ENCODE assay signal across 8 mouse cellular contexts in genomic region chr12:101025379-101025778, GRCm38 (mm10). TPM values are rescaled to one million over a fixed set of nuclear protein-coding genes. Genes with fewer than 3 reads are reported as not detected.
DNase-seq lines count a peak whose midpoint lies in the region; ATAC-seq and TF ChIP-seq lines count a peak whose summit lies in the region.

No protein-coding gene starts in this region.

- H3K27ac ChIP-seq in heart, embryonic 10.5 days: no peak overlapping the region
- peak overlapping the region; percentile 59 for H3K27ac ChIP-seq in bone marrow, adult 2 months (ENCODE audit: control insufficient read depth, insufficient read depth, low read depth, low read length, poor library complexity)
- no peak overlapping the region for H3K27ac ChIP-seq in hindbrain, embryonic 16.5 days (ENCODE audit: low read depth, low read length)

- peak; percentile 88 for DNase-seq in heart, embryonic 10.5 days (ENCODE audit: low spot score)
- DNase-seq in heart, postnatal 10 days: no peak
- DNase-seq in adrenal gland, adult 18-20 months (ENCODE audit: low spot score in 2 of 2): no peak
- DNase-seq in adrenal gland, postnatal 14 days: no peak

- H3K4me2 ChIP-seq in hindbrain, embryonic 16.5 days (ENCODE audit: low read length): peak overlapping the region; percentile 1; the same call in 1 of the 2 replicates

- no peaks in the 10 kb centered on the region for H3K9me3 ChIP-seq in heart, embryonic 10.5 days
- no peaks in the 10 kb centered on the region for H3K9me3 ChIP-seq in hindbrain, embryonic 16.5 days (ENCODE audit: control insufficient read depth, low read length)

- peaks cover 29% of the 10 kb centered on the region; the same call in 1 of the 2 replicates for H3K4me1 ChIP-seq in heart, embryonic 10.5 days
- H3K4me1 ChIP-seq in bone marrow, adult 2 months (ENCODE audit: control insufficient read depth, insufficient read depth, low read length): peaks cover 8% of the 10 kb centered on the region
- peaks cover 30% of the 10 kb centered on the region for H3K4me1 ChIP-seq in hindbrain, embryonic 16.5 days (ENCODE audit: control insufficient read depth, insufficient read depth, low read depth, low read length)

- intact Hi-C loops in heart, postnatal 10 days (cut with DNase I): no loop called here

- TF ChIP-seq CTCF in bone marrow, adult 2 months (IDR thresholded peaks at IDR 0.05; ENCODE audit: control insufficient read depth, insufficient read depth, low read length): no peak

- ATAC-seq in hindbrain, embryonic 16.5 days: no peak
- ATAC-seq in megakaryocyte progenitor cell, adult 5-6 weeks (replicated peaks; ENCODE audit: poor library complexity): peak; percentile 53
- no peak for ATAC-seq in granulocyte monocyte progenitor cell, adult 5-6 weeks (replicated peaks; ENCODE audit: poor library complexity, severe bottlenecking)

- no peak overlapping the region for H3K4me3 ChIP-seq in heart, embryonic 10.5 days
- peak overlapping the region; percentile 10 for H3K4me3 ChIP-seq in bone marrow, adult 2 months (replicated peaks; ENCODE audit: control insufficient read depth, low read depth, low read length)
- H3K4me3 ChIP-seq in hindbrain, embryonic 16.5 days (ENCODE audit: low read length): no peak overlapping the region

- H3K27me3 ChIP-seq in heart, embryonic 10.5 days (ENCODE audit: insufficient read depth, poor library complexity, severe bottlenecking): peaks cover 84% of the 10 kb centered on the region
- no peaks in the 10 kb centered on the region for H3K27me3 ChIP-seq in hindbrain, embryonic 16.5 days (replicated peaks; ENCODE audit: control insufficient read depth, insufficient read depth, low read length)

- WGBS in heart, embryonic 10.5 days: 23% methylated on average over 7 of the region's 7 CpGs
- 43% methylated on average over 7 of the region's 7 CpGs for WGBS in bone marrow, adult 2 months
- 69% methylated on average over 7 of the region's 7 CpGs for WGBS in hindbrain, embryonic 16.5 days

- no peak overlapping the region for H3K9ac ChIP-seq in hindbrain, embryonic 16.5 days (ENCODE audit: low read depth, low read length)

- no peaks in the 10 kb centered on the region for H3K36me3 ChIP-seq in heart, embryonic 10.5 days
- H3K36me3 ChIP-seq in hindbrain, embryonic 16.5 days (ENCODE audit: control insufficient read depth, insufficient read depth, low read length): peaks cover 4% of the 10 kb centered on the region

- TF ChIP-seq POLR2A in bone marrow, adult 2 months (IDR thresholded peaks at IDR 0.05; ENCODE audit: borderline replicate concordance, control insufficient read depth, low read depth, low read length): no peak

RNA-seq across cellular contexts. Expression of gene Ccdc88c, which starts 3.5 kb away (rescaled TPM):
- polyA plus RNA-seq in heart, embryonic 10.5 days (2016; fragmentation: Nextera tagmentation; extraction: Ambion mirVana): 2.3 and 4.4 TPM in 2 replicates
- 10 to 100 TPM; 11.9 to 13.2 TPM for total RNA-seq in heart, postnatal 10 days (2021)
- polyA plus RNA-seq in bone marrow, adult 2 months (2011; ENCODE audit: insufficient read depth, insufficient read length, low replicate concordance, missing spikeins): 68.4 and 138 TPM in 2 replicates
- 9.0 and 10.9 TPM in 2 replicates for polyA plus RNA-seq in hindbrain, embryonic 16.5 days (2015; fragmentation: Nextera tagmentation; extraction: Ambion mirVana)
- 29.2 and 42.9 TPM in 2 replicates for total RNA-seq in megakaryocyte progenitor cell, adult 5-6 weeks (2015)
- 78.9 and 97.7 TPM in 2 replicates for total RNA-seq in megakaryocyte progenitor cell, adult 5-6 weeks (2017)
- 70.3 and 72.3 TPM in 2 replicates for total RNA-seq in granulocyte monocyte progenitor cell, adult 5-6 weeks (2014; fragmentation: Nextera tagmentation)
- total RNA-seq in granulocyte monocyte progenitor cell, adult 5-6 weeks (2017): 77.0 and 92.0 TPM in 2 replicates
- 1 to 10 TPM; 1.1 to 2.1 TPM for total RNA-seq in adrenal gland, adult 18-20 months (2021)
- 7.9 and 17.4 TPM in 2 replicates for total RNA-seq in adrenal gland, postnatal 14 days (2021)

RNA-seq across cellular contexts. Expression of gene Ppp4r3a, which starts 58.1 kb away (rescaled TPM):
- polyA plus RNA-seq in heart, embryonic 10.5 days (2016; fragmentation: Nextera tagmentation; extraction: Ambion mirVana): 39.5 and 51.7 TPM in 2 replicates
- 10 to 100 TPM; 37.6 to 38.9 TPM for total RNA-seq in heart, postnatal 10 days (2021)
- polyA plus RNA-seq in bone marrow, adult 2 months (2011; ENCODE audit: insufficient read depth, insufficient read length, low replicate concordance, missing spikeins): 30.2 and 45.0 TPM in 2 replicates
- polyA plus RNA-seq in hindbrain, embryonic 16.5 days (2015; fragmentation: Nextera tagmentation; extraction: Ambion mirVana): 18.9 and 20.2 TPM in 2 replicates
- 114 and 116 TPM in 2 replicates for total RNA-seq in megakaryocyte progenitor cell, adult 5-6 weeks (2015)
- total RNA-seq in megakaryocyte progenitor cell, adult 5-6 weeks (2017): 116 and 153 TPM in 2 replicates
- 104 and 128 TPM in 2 replicates for total RNA-seq in granulocyte monocyte progenitor cell, adult 5-6 weeks (2014; fragmentation: Nextera tagmentation)
- total RNA-seq in granulocyte monocyte progenitor cell, adult 5-6 weeks (2017): 133 and 173 TPM in 2 replicates
- 10 to 100 TPM; 45.2 to 53.9 TPM for total RNA-seq in adrenal gland, adult 18-20 months (2021)
- 62.4 and 62.7 TPM in 2 replicates for total RNA-seq in adrenal gland, postnatal 14 days (2021)
